Mouse (Mus musculus) erythroid progenitor cell, adult 5-6 weeks (primary cell): ENCODE data around the gene Pde4d. TPM values are rescaled to one million over a fixed set of nuclear protein-coding genes. Genes with fewer than 3 reads are reported as not detected.

Experiments
- ATAC-seq: replicated peaks from 2 replicates; pipeline ENCODE4 v1.8.0; 2016; ENCODE audit warnings: moderate number of reproducible peaks, mild to moderate bottlenecking, moderate TSS enrichment, inconsistent platforms; ENCODE audit not compliant: poor library complexity, low FRiP score, severe bottlenecking
- total RNA-seq, 2 experiments: library from RNA; stranded (forward) in 1 of 2; stranded (reverse) in 1 of 2; fragments of 150-400 nt in 1 of 2; fragments of 186-747, 209-891 nt in 1 of 2; gene quantifications; 2 replicates each; pipeline versions ENCODE4 v1.2.3 to v1.2.4; 2015 to 2017; ENCODE audit warnings: low replicate concordance in 2 of 2

Pde4d gene
- total RNA-seq, 2 experiments from 2014 or later, result 61.3 to 82.2 TPM

GRCm38 (mm10) chr13:109260796-109261516, 811.2 kb downstream of the Pde4d start:
- ATAC-seq, result no peak

- ATAC-seq, result no peak
Observed at GRCm38 (mm10) chr13:109261642-109262220, 812.0 kb downstream of the Pde4d start.

- no peak for ATAC-seq
Observed at GRCm38 (mm10) chr13:109262501-109262900, 812.8 kb downstream of the Pde4d start.

- ATAC-seq, result no peak
Observed at GRCm38 (mm10) chr13:109263833-109264232, 814.1 kb downstream of the Pde4d start.

GRCm38 (mm10) chr13:109268253-109268652, 818.5 kb downstream of the Pde4d start:
- ATAC-seq, result no peak

GRCm38 (mm10) chr13:109268659-109269322, 819.0 kb downstream of the Pde4d start:
- no peak for ATAC-seq

- no peak for ATAC-seq
Observed at GRCm38 (mm10) chr13:109274869-109275268, 825.1 kb downstream of the Pde4d start.

- no peak for ATAC-seq
Observed at GRCm38 (mm10) chr13:109277792-109278191, 828.0 kb downstream of the Pde4d start.

- no peak for ATAC-seq
Observed at GRCm38 (mm10) chr13:109278504-109278912, 828.8 kb downstream of the Pde4d start.

GRCm38 (mm10) chr13:109279211-109279610, 829.5 kb downstream of the Pde4d start:
- ATAC-seq, result no peak

GRCm38 (mm10) chr13:109280433-109280832, 830.7 kb downstream of the Pde4d start:
- ATAC-seq, result no peak

GRCm38 (mm10) chr13:109287465-109287864, 837.7 kb downstream of the Pde4d start:
- ATAC-seq, result no peak

GRCm38 (mm10) chr13:109290922-109291321, 841.2 kb downstream of the Pde4d start:
- no peak for ATAC-seq

- no peak for ATAC-seq
Observed at GRCm38 (mm10) chr13:109293011-109293410, 843.3 kb downstream of the Pde4d start.

GRCm38 (mm10) chr13:109296347-109297037, 846.7 kb downstream of the Pde4d start:
- no peak for ATAC-seq

GRCm38 (mm10) chr13:109298852-109299251, 849.1 kb downstream of the Pde4d start:
- no peak for ATAC-seq

GRCm38 (mm10) chr13:109299511-109300250, 849.9 kb downstream of the Pde4d start:
- no peak for ATAC-seq

GRCm38 (mm10) chr13:109312542-109312941, 862.8 kb downstream of the Pde4d start:
- no peak for ATAC-seq

GRCm38 (mm10) chr13:109315608-109316007, 865.9 kb downstream of the Pde4d start:
- no peak for ATAC-seq

- ATAC-seq, result no peak
Observed at GRCm38 (mm10) chr13:109317644-109318043, 867.9 kb downstream of the Pde4d start.
